Mouse (Mus musculus): ENCODE measurements around the gene Fam186b. TPM values are rescaled to one million over a fixed set of nuclear protein-coding genes. Genes with fewer than 3 reads are reported as not detected.
"Not testable (repeated sequence)": the region's sequence is repeated elsewhere in the genome, so short reads cannot be mapped to it uniquely, and the experiment has no call there.

The Fam186b gene
- total RNA-seq, 2 experiments from 2014 or later: not detected

GRCm38 (mm10) chr15:99259730-99260252 lies 35.9 kb downstream of the Fam186b start:
- peak; percentile 63 for DNase-seq

- DNase-seq: no peak
Measured at GRCm38 (mm10) chr15:99259167-99259729, 36.4 kb downstream of the Fam186b start.

GRCm38 (mm10) chr15:99255241-99255749 lies 40.4 kb downstream of the Fam186b start:
- no peak for DNase-seq

- DNase-seq: no peak
Measured at GRCm38 (mm10) chr15:99254477-99255005, 41.1 kb downstream of the Fam186b start.

- DNase-seq: no peak
Measured at GRCm38 (mm10) chr15:99253772-99254171, 41.9 kb downstream of the Fam186b start.

- not testable (repeated sequence) for DNase-seq
Measured at GRCm38 (mm10) chr15:99253175-99253479, 42.6 kb downstream of the Fam186b start.

GRCm38 (mm10) chr15:99252381-99253174 lies 43.1 kb downstream of the Fam186b start:
- peak; percentile 71 for DNase-seq

- peak; percentile 97 for DNase-seq
Measured at GRCm38 (mm10) chr15:99251626-99252380, 43.9 kb downstream of the Fam186b start, which contains the start of gene Mcrs1. Mcrs1 (minus strand) TSS chr15:99251961.

- DNase-seq: not testable (repeated sequence)
Measured at GRCm38 (mm10) chr15:99251111-99251510, 44.6 kb downstream of the Fam186b start.

GRCm38 (mm10) chr15:99249938-99250337 lies 45.8 kb downstream of the Fam186b start:
- DNase-seq: no peak

GRCm38 (mm10) chr15:99248972-99249371 lies 46.7 kb downstream of the Fam186b start:
- DNase-seq: no peak

GRCm38 (mm10) chr15:99246736-99247135 lies 49.0 kb downstream of the Fam186b start:
- DNase-seq: not testable (repeated sequence)

- no peak for DNase-seq
Measured at GRCm38 (mm10) chr15:99242045-99242444, 53.6 kb downstream of the Fam186b start.

- DNase-seq: no peak
Measured at GRCm38 (mm10) chr15:99241249-99241648, 54.4 kb downstream of the Fam186b start.

GRCm38 (mm10) chr15:99240129-99240528 lies 55.6 kb downstream of the Fam186b start:
- DNase-seq: no peak

- DNase-seq: no peak
Measured at GRCm38 (mm10) chr15:99238006-99238405, 57.7 kb downstream of the Fam186b start.

GRCm38 (mm10) chr15:99234326-99235010 lies 61.2 kb downstream of the Fam186b start:
- DNase-seq: no peak

GRCm38 (mm10) chr15:99233719-99234118 lies 62.0 kb downstream of the Fam186b start:
- DNase-seq: no peak

GRCm38 (mm10) chr15:99231998-99232397 lies 63.7 kb downstream of the Fam186b start:
- no peak for DNase-seq

- no peak for DNase-seq
Measured at GRCm38 (mm10) chr15:99226090-99226489, 69.6 kb downstream of the Fam186b start.

GRCm38 (mm10) chr15:99225081-99225810 lies 70.4 kb downstream of the Fam186b start:
- no peak for DNase-seq

All from gastrocnemius, postnatal 10 days (tissue).